Mouse (Mus musculus) erythroid progenitor cell, adult 5-6 weeks (primary cell): Measurements from ENCODE around the gene Rps7. TPM values are rescaled to one million over a fixed set of nuclear protein-coding genes. Genes with fewer than 3 reads are reported as not detected.

ENCODE experiments used
- ATAC-seq: replicated peaks from 2 replicates; pipeline ENCODE4 v1.8.0; 2016; ENCODE audit warnings: moderate number of reproducible peaks, mild to moderate bottlenecking, moderate TSS enrichment, inconsistent platforms; ENCODE audit not compliant: poor library complexity, low FRiP score, severe bottlenecking
- total RNA-seq, 2 experiments: library from RNA; stranded (forward) in 1 of 2; stranded (reverse) in 1 of 2; fragments of 150-400 nt in 1 of 2; fragments of 186-747, 209-891 nt in 1 of 2; gene quantifications; 2 replicates each; pipeline versions ENCODE4 v1.2.3 to v1.2.4; 2015 to 2017; ENCODE audit warnings: low replicate concordance in 2 of 2

Gene Rps7
- 586 and 840 TPM in 2 replicates for total RNA-seq (2015; ENCODE audit: low replicate concordance)
- 645 and 703 TPM in 2 replicates for total RNA-seq (2017; ENCODE audit: low replicate concordance)

GRCm38 (mm10) chr12:28635535-28636476, at the start of gene Rps7:
Gene Rps7 (minus strand): TSS chr12:28635953.
- ATAC-seq = peak; percentile 98

DNA sequence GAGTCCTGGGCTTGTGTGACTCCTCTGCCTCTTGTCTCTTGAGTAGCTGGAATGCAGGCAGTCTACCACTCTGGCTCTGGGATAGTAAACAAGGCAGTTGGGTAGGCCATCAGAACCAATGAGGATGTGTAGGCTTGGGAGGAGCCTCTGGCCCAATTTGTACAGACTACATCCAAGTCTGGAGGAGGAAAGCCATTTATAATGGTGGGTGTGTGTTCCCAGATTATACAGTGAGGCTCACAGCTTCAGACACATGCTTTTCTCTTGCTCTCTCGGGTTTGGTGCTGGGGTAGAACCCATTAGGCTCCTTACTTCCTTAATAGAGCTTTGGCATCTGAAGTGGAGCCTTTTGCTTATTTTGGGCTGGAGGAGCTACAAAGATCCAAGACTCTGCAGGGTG, 48.9 kb upstream of the Rps7 start:
- no peak for ATAC-seq

DNA sequence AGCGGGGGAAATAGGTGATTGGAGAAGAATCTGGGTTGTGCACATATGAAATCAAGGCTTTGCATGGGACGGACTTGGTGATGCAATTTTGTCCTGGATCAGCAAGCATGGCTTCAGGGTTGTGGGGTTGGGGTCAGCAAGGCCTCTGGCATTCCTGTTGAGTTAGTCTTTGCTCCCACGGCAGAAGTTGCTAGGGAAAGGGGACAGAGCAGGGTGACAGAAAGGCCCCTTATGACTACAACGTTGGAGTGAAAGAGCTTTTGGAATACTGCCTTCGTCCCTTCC, 40.1 kb upstream of the Rps7 start:
- no peak for ATAC-seq

GRCm38 (mm10) chr12:28675121-28675924, 39.6 kb upstream of the Rps7 start, which contains the start of gene Adi1:
Gene Adi1 (plus strand): TSS chr12:28675231.
- peak; percentile 83 for ATAC-seq

DNA sequence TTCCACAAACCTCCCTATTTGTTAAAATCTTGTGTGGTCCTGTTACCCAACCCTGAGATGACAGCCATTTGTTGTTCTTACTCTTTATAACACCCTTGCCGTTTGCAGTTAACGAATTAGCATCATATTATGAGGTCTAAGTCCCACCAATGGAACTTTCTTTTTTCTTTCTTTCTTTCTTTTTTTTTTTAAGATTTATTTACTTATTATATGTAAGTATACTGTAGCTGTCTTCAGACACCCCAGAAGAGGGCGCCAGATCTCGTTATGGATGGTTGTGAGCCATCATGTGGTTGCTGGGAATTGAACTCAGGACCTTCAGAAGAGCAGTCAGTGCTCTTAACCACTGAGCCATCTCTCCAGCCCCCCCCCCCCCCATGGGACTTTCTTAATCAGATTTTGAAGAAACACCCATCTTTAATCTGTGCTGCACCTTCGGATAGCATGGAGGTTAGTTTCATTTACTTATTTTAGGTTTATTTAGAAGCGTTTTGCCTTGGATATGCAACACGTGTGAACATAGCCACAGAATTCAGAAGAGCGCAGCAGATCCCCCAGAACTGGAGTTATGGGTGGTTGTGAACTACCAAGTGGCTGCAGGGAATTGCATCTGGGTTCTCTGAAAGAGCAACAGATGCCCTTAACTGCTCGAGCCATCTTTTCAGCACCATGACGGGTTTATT, 38.4 kb upstream of the Rps7 start:
- no peak for ATAC-seq

DNA sequence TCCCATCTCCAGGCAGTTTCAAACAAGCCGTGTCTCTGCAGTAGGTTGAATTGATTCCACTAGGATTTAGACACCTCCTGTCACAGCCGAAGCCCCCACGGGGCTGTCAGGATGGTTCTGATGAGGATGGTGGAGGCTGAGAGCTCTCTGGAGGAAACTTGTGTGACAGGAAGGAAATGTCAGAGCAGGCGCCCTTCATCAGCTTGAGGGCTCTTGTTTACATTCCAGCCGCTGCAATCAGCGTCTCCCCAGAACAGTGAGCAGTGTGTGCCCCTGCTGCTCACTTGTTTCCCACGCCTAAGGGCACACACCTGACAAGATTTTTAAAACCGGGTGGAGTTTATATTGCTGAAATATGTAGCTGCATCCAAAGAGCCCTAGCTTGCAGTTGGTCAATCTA, 31.5 kb upstream of the Rps7 start:
- no peak for ATAC-seq

GRCm38 (mm10) chr12:28666734-28667133, 31.0 kb upstream of the Rps7 start:
- no peak for ATAC-seq

- ATAC-seq = no peak
Observed at GRCm38 (mm10) chr12:28662628-28663027, 26.9 kb upstream of the Rps7 start.

DNA sequence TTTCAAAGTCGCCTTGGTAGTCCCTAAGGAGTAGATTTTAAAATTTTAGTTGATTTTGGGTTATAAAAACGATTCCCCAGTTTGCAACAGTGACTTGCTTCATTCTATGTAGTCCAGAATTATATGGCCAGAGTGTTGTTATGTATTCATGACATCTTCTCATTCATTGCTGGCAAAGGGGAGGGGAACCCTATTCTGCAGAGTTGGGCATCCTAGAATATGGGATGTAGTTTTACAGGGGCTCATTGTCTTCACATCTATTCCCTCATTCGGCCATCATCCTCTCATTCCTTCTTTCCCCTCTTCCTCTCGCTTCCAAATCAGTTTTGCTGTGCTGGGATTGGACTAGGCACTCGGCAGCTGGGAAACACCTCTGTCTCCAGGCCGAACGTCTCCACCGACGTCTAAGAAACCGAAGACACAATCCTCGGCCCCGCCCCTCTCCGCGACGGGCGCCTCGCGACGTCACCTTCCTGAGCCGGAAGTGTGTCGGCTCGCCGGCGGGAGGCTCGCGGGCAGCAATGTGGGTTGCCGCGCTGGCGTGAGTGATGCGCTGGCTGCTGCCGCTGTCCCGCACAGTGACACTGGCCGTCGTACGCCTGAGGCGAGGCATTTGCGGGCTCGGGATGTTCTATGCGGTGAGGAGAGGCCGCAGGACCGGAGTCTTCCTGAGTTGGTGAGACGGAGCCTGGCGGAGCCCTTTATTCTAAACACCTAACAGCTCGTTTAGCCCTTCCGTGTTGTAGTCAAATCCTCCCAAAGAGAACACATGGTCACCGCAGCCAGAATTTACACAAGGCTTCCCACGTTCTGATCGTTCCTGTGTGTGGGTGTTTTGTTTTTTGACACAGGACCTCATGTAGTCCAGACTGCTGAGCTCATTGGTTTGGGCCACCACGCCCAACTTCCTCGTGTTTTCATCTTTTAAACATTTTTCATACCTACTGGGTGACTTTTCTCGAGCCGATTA, 13.7 kb upstream of the Rps7 start, which contains the start of gene Rnaseh1:
Gene Rnaseh1, plus strand, starts transcription at position 462 of the 970 bp plus-strand sequence.
- peak; percentile 100 for ATAC-seq

- no peak for ATAC-seq
Observed at GRCm38 (mm10) chr12:28638778-28639177, 3.0 kb upstream of the Rps7 start.

DNA sequence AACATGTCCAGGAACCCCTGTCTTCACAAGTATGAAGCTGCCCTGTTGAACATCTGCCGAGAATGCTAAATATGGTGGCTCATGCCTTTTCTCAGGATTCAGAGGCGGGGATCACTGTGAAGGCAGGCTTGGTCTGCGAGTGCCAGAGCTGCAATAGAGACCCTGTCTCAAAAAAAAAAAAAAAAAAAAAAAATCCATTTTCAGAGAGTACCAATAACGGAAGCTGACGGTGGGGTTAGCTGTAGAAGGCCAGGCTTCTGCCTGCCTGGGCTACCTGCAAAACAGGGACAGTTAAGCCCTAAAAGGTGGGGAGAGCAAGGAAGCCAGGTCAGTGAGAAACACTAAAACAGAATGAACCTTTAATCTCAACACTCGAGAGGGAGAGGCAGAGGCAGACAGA, 790 bp upstream of the Rps7 start:
- no peak for ATAC-seq

GRCm38 (mm10) chr12:28635058-28635534, 657 bp downstream of the Rps7 start:
- ATAC-seq = peak; percentile 41; the same call in 1 of the 2 replicates

DNA sequence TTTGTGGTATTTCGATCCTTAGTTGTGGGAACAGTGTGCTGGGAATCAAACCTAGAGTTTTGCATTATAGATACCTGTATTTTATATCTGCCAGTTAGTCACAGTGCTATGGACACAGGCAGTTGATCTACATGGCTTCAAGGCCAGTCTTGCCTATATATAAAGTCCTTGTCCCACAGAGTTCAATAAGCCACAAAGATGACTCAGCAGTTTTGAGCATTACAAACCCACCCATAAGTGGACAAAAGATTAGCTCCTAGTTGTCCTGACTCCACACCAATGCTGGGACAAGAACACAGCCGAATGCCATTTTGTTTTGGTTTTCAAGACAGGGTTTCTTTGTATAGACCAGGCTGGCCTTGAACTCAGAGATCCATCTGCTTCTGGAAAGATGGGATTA, 7.3 kb downstream of the Rps7 start:
- no peak for ATAC-seq

GRCm38 (mm10) chr12:28627092-28627491, 8.7 kb downstream of the Rps7 start:
- ATAC-seq = no peak

GRCm38 (mm10) chr12:28625407-28625806, 10.3 kb downstream of the Rps7 start:
- no peak for ATAC-seq

- no peak for ATAC-seq
Observed at GRCm38 (mm10) chr12:28624251-28624650, 11.5 kb downstream of the Rps7 start.

DNA sequence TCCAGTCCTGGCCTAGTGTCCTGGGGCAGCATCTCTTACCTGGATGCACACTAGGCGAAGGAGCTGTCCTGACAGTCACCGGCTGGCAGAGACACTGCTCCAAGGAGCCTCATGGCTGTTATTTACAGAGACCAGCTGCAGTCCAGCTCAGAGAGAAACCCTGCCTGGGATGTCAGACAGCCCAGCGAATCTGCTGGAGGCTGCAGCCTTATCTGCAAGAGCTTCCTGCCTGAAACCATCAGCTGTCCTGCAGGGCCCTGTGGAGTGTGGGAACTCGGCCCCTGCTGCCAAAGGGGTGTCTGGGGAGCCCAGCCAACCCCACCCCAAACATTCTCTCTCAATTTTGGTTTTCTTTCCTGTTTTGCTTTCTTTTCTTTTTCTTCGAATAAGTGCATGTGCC, 12.6 kb downstream of the Rps7 start, which contains the start of gene Colec11:
Gene Colec11, minus strand, starts transcription at position 183 of the 400 bp plus-strand sequence.
- no peak for ATAC-seq

DNA sequence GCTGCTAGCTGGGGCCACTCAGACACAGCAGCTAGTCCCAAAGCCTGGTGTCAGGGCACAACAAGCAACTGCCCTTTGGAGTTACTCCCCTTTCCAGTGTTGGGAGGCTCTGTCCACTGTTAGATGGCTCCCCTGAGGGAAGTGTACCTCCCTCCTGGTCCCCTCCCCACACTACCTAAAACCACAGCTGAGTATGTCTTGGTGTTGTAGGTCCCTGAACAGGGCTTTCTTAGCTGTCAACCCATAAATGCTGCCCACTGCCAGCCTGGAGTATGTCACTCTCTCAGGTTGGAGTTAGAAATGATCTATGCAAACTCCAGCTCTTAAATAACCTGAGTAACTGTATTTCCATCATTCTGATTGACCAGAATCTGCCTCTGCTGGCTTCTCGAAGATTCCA, 13.1 kb downstream of the Rps7 start:
- ATAC-seq = no peak

DNA sequence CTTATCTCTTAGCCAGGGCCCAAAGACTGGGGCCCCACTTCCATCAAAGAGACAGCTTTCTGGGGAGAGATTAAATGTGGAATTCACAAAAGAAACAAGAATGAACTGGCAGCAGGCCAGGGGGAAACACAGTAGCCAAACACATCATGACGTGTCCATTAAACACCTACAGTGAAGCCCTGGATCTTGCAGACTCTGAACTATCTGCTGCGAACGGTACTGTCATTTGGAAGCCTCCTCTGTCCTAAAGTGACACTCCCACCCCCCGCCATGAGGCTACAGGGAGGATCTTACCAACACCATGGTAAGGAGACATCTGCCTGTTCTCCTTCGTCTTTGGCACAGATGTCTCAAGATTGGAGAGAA, 13.6 kb downstream of the Rps7 start:
- ATAC-seq = no peak
